Mouse (Mus musculus) midbrain, embryonic 11.5 days (tissue): Measurements from ENCODE around the gene Tsnax. TPM values are rescaled to one million over a fixed set of nuclear protein-coding genes. Genes with fewer than 3 reads are reported as not detected.

Source experiments
- ATAC-seq: fragments of 200-750 bp; cut with Nextera tagmentation; 2 replicates; pipeline ENCODE4 v1.8.0; 2017; ENCODE audit warnings: moderate TSS enrichment, moderate library complexity; ENCODE audit not compliant: low FRiP score
- DNase-seq: peaks from one replicate; pipeline ENCODE4 v3.0.0; 2015; ENCODE audit warnings: low spot score; ENCODE audit errors: missing footprints
- H3K27ac ChIP-seq: fragments of 300-500 bp; sonication (generic); 2 replicates; pipeline ENCODE4 v1.5.1; 2014; ENCODE audit warnings: low read depth, low read length
- H3K27me3 ChIP-seq: fragments of 300-500 bp; sonication (generic); 2 replicates; pipeline ENCODE4 v1.6.1; 2014; ENCODE audit warnings: mild to moderate bottlenecking, low read length, moderate library complexity, mixed read lengths; ENCODE audit not compliant: control insufficient read depth, insufficient read depth
- H3K36me3 ChIP-seq: fragments of 300-500 bp; sonication (generic); 2 replicates; pipeline ENCODE4 v1.6.1; 2014; ENCODE audit warnings: mild to moderate bottlenecking, low read length, moderate library complexity, mixed read lengths; ENCODE audit not compliant: control insufficient read depth, insufficient read depth
- H3K4me1 ChIP-seq: fragments of 300-500 bp; sonication (generic); 2 replicates; pipeline ENCODE4 v1.6.1; 2014; ENCODE audit warnings: low read length; ENCODE audit not compliant: control insufficient read depth, insufficient read depth
- H3K4me2 ChIP-seq: fragments of 300-500 bp; sonication (generic); 2 replicates; pipeline ENCODE4 v1.6.1; 2014; ENCODE audit warnings: mild to moderate bottlenecking, moderate library complexity
- H3K4me3 ChIP-seq: fragments of 300-500 bp; sonication (generic); 2 replicates; pipeline ENCODE4 v1.5.1; 2014; ENCODE audit warnings: low read depth, low read length
- H3K9ac ChIP-seq: fragments of 300-500 bp; sonication (generic); 2 replicates; pipeline ENCODE4 v1.6.1; 2014; ENCODE audit warnings: low read length
- H3K9me3 ChIP-seq: fragments of 300-500 bp; sonication (generic); 2 replicates; pipeline ENCODE4 v1.6.1; 2016; ENCODE audit warnings: low read length; ENCODE audit not compliant: control insufficient read depth
- WGBS: fragments of 180-500 bp; shearing (Covaris S2); extraction: QIAGEN DNeasy Blood & Tissue Kit; methylation state at CpG from one replicate; pipeline ENCODE4 v1.1.7; 2014; 5-methylcytosine and 5-hydroxymethylcytosine counted together
- polyA plus RNA-seq: library from polyadenylated mRNA; unstranded; fragments of >200 nt; fragmentation: Nextera tagmentation; extraction: Ambion mirVana; gene quantifications from 2 replicates; pipeline ENCODE4 v1.2.1, GENCODE M21; 2014

Gene Tsnax
- polyA plus RNA-seq, 1 experiment from 2014 or later = 155 TPM

DNA sequence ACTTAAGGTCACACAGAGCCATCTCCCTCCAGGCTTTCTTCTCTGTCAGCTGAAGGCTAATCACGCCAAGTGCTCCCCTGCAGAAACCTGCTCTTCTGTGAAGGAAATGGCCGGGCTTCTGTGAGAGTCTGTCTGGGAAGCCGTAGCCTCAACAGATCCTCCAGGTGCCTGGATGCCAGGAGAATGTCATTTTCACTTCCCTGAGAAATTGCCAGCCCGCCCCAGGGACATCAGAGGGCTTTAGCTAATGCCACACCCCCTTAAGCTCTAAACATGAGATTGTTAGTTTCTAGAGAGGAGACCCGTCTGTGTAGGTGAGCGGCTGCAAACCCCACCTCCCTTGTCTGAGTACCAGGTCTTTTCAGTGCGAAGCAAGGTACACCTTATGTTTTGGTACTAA, 56.5 kb downstream of the Tsnax start:
- no peak overlapping the region for H3K4me2 ChIP-seq
- no peaks in the 10 kb centered on the region for H3K27me3 ChIP-seq
- H3K36me3 ChIP-seq = no peaks in the 10 kb centered on the region
- no peak overlapping the region for H3K9ac ChIP-seq
- no peak for ATAC-seq
- no peak for DNase-seq
- H3K27ac ChIP-seq = no peak overlapping the region
- no peak overlapping the region for H3K4me3 ChIP-seq
- 77% methylated on average over 7 of the region's 7 CpGs for WGBS
- no peaks in the 10 kb centered on the region for H3K9me3 ChIP-seq
- no peaks in the 10 kb centered on the region; the same call in 1 of the 2 replicates for H3K4me1 ChIP-seq

DNA sequence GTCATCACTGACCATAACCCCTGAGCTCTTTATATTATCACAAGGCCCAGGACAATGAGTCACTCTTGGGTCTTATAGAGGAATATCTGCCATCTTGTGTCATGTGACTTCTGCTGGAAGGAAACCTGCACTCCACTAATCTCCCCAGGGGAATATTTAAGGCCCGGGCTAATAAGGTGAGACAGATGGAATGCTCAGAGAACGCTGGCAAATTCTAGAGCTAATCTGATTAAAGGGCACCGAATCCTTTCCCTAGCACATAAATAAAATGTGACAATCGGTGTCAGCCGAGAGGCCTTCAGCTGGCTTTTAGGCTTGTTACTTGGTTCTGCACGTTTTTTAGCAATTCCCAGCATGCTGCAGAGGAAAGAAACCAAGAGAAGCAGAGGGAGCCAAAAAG, 56.9 kb downstream of the Tsnax start:
- no peak overlapping the region for H3K4me3 ChIP-seq
- H3K9me3 ChIP-seq = no peaks in the 10 kb centered on the region
- no peaks in the 10 kb centered on the region for H3K36me3 ChIP-seq
- no peak overlapping the region for H3K4me2 ChIP-seq
- ATAC-seq (no peak), DNase-seq (no peak)
- no peaks in the 10 kb centered on the region; the same call in 1 of the 2 replicates for H3K4me1 ChIP-seq
- WGBS = 55% methylated on average over 6 of the region's 6 CpGs
- no peak overlapping the region for H3K9ac ChIP-seq
- H3K27me3 ChIP-seq = no peaks in the 10 kb centered on the region
- H3K27ac ChIP-seq = no peak overlapping the region

DNA sequence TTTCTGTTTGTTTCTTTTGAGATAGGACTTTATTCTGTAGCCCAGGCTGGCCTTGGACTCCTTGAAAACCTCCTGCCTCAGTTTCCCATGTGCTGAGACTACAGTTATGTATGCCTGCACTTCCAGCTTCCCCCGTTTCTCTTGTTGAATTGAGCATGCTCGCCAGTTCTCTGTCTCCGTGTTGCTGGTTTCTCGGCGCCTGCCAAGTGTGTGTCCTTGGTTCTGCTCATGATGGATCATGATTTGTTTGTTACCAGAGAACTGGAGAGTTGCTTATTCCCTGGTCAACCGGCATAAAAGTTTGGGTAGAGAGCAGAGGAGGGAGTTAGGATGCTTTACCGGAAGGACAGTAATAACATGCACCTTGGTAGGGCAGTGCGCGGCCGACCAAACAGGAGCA, 61.3 kb downstream of the Tsnax start:
- Histone ChIP-seq H3K27ac (no peak overlapping the region), H3K27me3 (no peaks in the 10 kb centered on the region), H3K4me2 (no peak overlapping the region), H3K4me3 (no peak overlapping the region), H3K9ac (no peak overlapping the region), H3K9me3 (no peaks in the 10 kb centered on the region), H3K36me3 (no peaks in the 10 kb centered on the region), H3K4me1 (no peaks in the 10 kb centered on the region; the same call in 1 of the 2 replicates)
- 94% methylated on average over 10 of the region's 10 CpGs for WGBS
- ATAC-seq (no peak), DNase-seq (no peak)

DNA sequence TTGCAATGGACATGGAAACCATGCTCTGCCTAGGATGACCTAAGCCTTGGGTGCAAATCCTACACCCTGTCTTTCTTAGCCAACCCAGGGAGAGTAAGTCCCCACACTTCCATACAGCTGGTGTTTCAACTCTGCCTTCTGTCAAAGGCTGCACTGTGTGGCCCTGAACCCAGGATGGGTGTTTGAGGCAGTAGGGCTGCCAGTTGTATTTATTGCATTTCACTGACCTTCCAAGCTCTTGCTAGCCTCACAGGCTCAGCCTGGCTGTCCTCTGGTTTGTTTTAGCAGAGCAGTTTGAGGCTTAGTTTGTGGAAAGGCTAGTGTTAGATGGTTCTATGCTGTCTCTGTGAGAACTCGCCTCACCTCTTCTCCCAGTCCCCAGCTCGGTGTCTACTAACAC, 61.8 kb downstream of the Tsnax start:
- Histone ChIP-seq H3K27ac (no peak overlapping the region), H3K27me3 (no peaks in the 10 kb centered on the region), H3K9me3 (no peaks in the 10 kb centered on the region), H3K4me3 (no peak overlapping the region), H3K4me2 (no peak overlapping the region), H3K9ac (no peak overlapping the region), H3K36me3 (no peaks in the 10 kb centered on the region), H3K4me1 (no peaks in the 10 kb centered on the region; the same call in 1 of the 2 replicates)
- WGBS = 82% methylated on average over 2 of the region's 2 CpGs
- no peak for ATAC-seq
- no peak for DNase-seq

DNA sequence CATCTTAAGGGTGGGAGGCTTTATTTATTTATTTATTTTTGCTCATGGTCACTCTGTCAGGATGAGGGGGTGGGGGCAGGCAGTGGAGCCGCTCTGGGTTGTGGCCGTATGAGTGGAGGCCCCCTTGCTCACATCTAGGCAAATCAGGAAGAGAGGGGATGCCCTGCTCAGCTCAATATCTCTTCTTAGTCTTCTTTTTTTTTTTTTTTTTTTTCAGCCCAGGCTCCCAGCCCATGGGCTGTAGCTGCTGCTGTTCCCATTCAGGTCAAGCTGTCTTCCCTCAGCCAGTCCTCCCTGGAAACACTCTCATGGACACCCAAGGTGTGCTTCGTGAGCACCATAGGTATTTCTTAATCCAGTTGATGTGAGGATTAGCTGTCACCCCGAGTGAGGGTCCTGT, 62.6 kb downstream of the Tsnax start:
- Histone ChIP-seq H3K9ac (no peak overlapping the region), H3K9me3 (no peaks in the 10 kb centered on the region), H3K4me3 (no peak overlapping the region), H3K36me3 (no peaks in the 10 kb centered on the region), H3K27me3 (no peaks in the 10 kb centered on the region), H3K27ac (no peak overlapping the region), H3K4me1 (no peaks in the 10 kb centered on the region), H3K4me2 (no peak overlapping the region)
- no peak for ATAC-seq
- WGBS = 82% methylated on average over 4 of the region's 4 CpGs
- no peak for DNase-seq

DNA sequence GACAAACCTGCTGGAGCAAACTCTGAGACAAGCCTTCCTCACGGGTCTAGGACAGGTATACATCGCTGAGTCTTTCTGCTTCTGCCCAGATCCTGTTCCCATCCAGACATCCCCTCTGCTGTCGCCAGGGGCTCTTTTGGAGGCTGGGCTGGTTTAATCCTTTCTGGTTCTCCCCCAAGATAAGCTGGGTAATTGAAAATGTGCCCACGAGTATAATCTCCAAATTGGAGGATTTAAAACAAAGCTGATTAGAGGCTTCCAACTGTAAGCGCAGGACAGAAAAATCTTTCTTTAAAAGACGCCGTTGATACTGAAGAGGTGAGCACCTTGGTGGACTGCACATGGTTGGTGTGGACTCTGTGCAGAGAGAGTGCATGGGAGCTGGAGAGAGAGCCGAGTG, 64.5 kb downstream of the Tsnax start:
- Histone ChIP-seq H3K9me3 (no peaks in the 10 kb centered on the region), H3K27ac (no peak overlapping the region), H3K36me3 (no peaks in the 10 kb centered on the region), H3K4me3 (no peak overlapping the region), H3K27me3 (no peaks in the 10 kb centered on the region), H3K9ac (no peak overlapping the region), H3K4me2 (no peak overlapping the region), H3K4me1 (peaks cover 3% of the 10 kb centered on the region; the same call in 1 of the 2 replicates)
- WGBS = 58% methylated on average over 8 of the region's 8 CpGs
- DNase-seq (no peak), ATAC-seq (no peak)

DNA sequence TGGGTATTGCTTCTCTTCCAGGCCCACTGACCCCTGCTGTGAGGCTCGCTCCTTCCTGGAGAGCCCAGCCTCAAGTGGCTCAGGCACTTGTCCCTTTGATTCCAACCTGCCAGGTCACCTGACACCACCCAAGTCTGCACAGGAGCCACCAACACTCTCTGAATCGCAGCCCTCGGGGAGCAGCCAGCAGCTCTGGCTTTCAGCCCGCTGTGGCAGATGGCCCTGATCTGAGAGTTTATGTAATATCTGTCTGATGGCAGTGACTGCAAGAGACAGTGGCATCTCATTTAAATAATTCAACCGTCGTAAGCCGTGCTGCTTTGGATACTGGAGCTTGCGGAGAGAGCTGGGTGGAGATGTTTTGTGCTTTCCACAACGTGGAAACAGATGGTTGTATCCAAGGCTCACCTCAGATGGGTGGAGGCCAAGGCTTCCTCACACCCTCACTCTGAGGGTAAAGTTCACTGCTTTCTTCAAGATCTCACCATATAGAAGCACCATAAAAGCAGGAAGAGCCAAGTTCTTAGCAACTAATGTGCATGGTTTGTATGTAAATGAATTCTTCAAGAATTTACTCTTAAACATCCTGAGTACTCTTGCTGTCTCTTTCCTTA, 66.1 kb downstream of the Tsnax start:
- Histone ChIP-seq H3K4me1 (peaks cover 3% of the 10 kb centered on the region; the same call in 1 of the 2 replicates), H3K27me3 (no peaks in the 10 kb centered on the region), H3K27ac (no peak overlapping the region), H3K9ac (no peak overlapping the region), H3K4me3 (no peak overlapping the region), H3K4me2 (no peak overlapping the region), H3K36me3 (no peaks in the 10 kb centered on the region), H3K9me3 (no peaks in the 10 kb centered on the region)
- ATAC-seq (no peak), DNase-seq (no peak)
- WGBS = 67% methylated on average over 9 of the region's 9 CpGs

DNA sequence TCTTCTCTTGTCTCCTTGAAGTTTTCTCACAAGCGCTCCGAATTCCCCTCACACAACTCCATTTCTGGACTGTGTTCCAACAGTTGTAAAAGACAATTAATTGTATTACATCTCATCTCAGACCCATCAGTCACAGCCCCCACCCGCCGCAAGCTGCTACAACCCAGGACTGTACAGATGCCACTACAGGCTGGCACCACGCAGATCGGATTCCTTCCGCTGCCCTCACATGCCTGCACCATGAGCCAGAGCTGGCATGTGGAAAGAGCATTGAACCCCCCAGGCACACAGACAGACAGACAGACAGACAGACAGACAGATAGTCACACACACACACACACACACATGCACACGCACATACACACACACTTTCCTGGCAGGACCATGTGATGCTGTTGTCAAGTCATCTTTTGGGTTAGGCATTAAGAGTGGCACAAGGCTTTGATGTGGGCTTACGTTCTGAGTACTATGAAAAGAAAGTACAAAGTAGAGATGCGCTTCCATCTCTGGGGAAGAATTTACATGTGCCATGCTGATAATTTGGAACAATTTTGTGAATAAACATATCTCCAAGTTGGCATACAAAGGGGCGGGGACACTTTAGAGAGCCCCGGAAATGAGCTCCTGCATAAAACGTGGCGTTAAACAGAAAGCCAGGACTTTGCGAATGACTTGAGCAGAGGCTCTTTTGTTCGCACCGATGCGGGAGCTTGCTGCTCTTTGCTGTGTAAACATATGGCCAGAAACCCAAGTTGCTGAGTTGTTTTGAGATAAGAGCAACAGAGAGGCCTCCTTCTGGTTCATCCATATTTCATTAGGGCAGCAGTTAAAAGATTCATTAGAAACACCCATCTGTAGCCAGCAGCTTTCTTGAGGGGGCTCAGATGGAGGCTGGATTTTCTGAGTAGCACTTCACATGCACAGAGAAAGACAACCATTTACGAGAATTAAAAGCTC, 67.9 kb downstream of the Tsnax start:
- Histone ChIP-seq H3K27me3 (no peaks in the 10 kb centered on the region), H3K9me3 (no peaks in the 10 kb centered on the region), H3K27ac (no peak overlapping the region), H3K4me1 (peaks cover 3% of the 10 kb centered on the region; the same call in 1 of the 2 replicates), H3K36me3 (no peaks in the 10 kb centered on the region), H3K4me2 (no peak overlapping the region), H3K4me3 (no peak overlapping the region), H3K9ac (no peak overlapping the region)
- 77% methylated on average over 19 of the region's 19 CpGs for WGBS
- DNase-seq (no peak), ATAC-seq (no peak)

DNA sequence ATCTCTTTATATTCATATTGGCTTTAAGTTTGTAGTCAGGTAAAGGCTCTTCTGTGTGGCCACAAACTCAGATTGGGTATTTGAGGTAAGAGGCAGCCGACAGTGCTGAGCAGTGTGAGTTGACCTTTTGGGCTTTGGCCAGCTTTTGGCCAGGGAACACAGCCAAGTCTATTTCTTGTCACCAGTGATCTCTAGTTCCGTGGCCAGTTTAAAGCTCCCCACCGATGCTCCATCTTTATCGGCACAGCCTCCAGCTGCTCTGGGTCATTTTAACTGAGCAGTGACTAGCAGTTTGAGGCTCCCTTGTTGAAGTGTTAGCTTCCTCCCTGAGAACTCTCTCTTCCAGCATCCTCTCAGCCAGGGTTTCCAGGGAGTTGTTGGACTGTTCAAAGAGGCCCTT, 70.9 kb downstream of the Tsnax start:
- H3K4me2 ChIP-seq = no peak overlapping the region
- no peaks in the 10 kb centered on the region for H3K36me3 ChIP-seq
- 88% methylated on average over 4 of the region's 4 CpGs for WGBS
- no peak overlapping the region for H3K27ac ChIP-seq
- DNase-seq = no peak
- peaks cover 3% of the 10 kb centered on the region; the same call in 1 of the 2 replicates for H3K4me1 ChIP-seq
- no peak overlapping the region for H3K4me3 ChIP-seq
- ATAC-seq = no peak
- H3K9me3 ChIP-seq = no peaks in the 10 kb centered on the region
- no peaks in the 10 kb centered on the region for H3K27me3 ChIP-seq
- H3K9ac ChIP-seq = no peak overlapping the region
